Mouse (Mus musculus) erythroblast, embryonic 14.5 days (primary cell): ENCODE data around the gene Rngtt.

Experiments
- GATA1 ChIP-seq: IDR thresholded peaks from 2 replicates; pipeline ENCODE4 v1.6.1; 2012; ENCODE audit warnings: low read length, inconsistent platforms, mixed read lengths
- TAL1 ChIP-seq: IDR thresholded peaks from 3 replicates; pipeline ENCODE4 v1.6.1; 2012; ENCODE audit warnings: low read length, inconsistent platforms, mixed read lengths

GRCm38 (mm10) chr4:33388899-33389298, 78.8 kb downstream of the Rngtt start:
- no peak for TF ChIP-seq TAL1
- no peak for TF ChIP-seq GATA1
